Mouse (Mus musculus): ENCODE measurements around the gene Eea1.
"Not testable (repeated sequence)": the region's sequence is repeated elsewhere in the genome, so short reads cannot be mapped to it uniquely, and the experiment has no call there.

Eea1 gene

GRCm38 (mm10) chr10:95940046-95940900 lies at the start of gene Eea1:
Gene Eea1, plus strand, starts transcription at chr10:95940650.
- DNase-seq = peak; percentile 96

- DNase-seq = no peak
Observed at GRCm38 (mm10) chr10:95891214-95891960, 49.1 kb upstream of the Eea1 start.

GRCm38 (mm10) chr10:95892132-95892531 lies 48.3 kb upstream of the Eea1 start:
- no peak for DNase-seq

- DNase-seq = no peak
Observed at GRCm38 (mm10) chr10:95893291-95893932, 47.0 kb upstream of the Eea1 start.

- DNase-seq = no peak
Observed at GRCm38 (mm10) chr10:95894036-95894855, 46.2 kb upstream of the Eea1 start.

- peak; percentile 74 for DNase-seq
Observed at GRCm38 (mm10) chr10:95894856-95895386, 45.5 kb upstream of the Eea1 start.

- DNase-seq = peak; percentile 46
Observed at GRCm38 (mm10) chr10:95898471-95899154, 41.8 kb upstream of the Eea1 start.

- no peak for DNase-seq
Observed at GRCm38 (mm10) chr10:95904668-95905067, 35.8 kb upstream of the Eea1 start.

- no peak for DNase-seq
Observed at GRCm38 (mm10) chr10:95909246-95909909, 31.1 kb upstream of the Eea1 start.

GRCm38 (mm10) chr10:95911016-95911415 lies 29.4 kb upstream of the Eea1 start:
- DNase-seq = no peak

GRCm38 (mm10) chr10:95914434-95915174 lies 25.8 kb upstream of the Eea1 start:
- no peak for DNase-seq

- no peak for DNase-seq
Observed at GRCm38 (mm10) chr10:95918716-95919115, 21.7 kb upstream of the Eea1 start.

- no peak for DNase-seq
Observed at GRCm38 (mm10) chr10:95923263-95924217, 16.9 kb upstream of the Eea1 start.

GRCm38 (mm10) chr10:95933631-95934030 lies 6.8 kb upstream of the Eea1 start:
- not testable (repeated sequence) for DNase-seq

GRCm38 (mm10) chr10:95940901-95941767 lies 684 bp downstream of the Eea1 start:
- DNase-seq = no peak

GRCm38 (mm10) chr10:95941768-95942425 lies 1.4 kb downstream of the Eea1 start:
- DNase-seq = no peak

GRCm38 (mm10) chr10:95945086-95945485 lies 4.6 kb downstream of the Eea1 start:
- no peak for DNase-seq

- DNase-seq = no peak
Observed at GRCm38 (mm10) chr10:95949410-95949809, 9.0 kb downstream of the Eea1 start.

Data from kidney, postnatal 10 days (tissue).